15 mouse cellular contexts compared by ENCODE assay signal in the genomic region with DNA sequence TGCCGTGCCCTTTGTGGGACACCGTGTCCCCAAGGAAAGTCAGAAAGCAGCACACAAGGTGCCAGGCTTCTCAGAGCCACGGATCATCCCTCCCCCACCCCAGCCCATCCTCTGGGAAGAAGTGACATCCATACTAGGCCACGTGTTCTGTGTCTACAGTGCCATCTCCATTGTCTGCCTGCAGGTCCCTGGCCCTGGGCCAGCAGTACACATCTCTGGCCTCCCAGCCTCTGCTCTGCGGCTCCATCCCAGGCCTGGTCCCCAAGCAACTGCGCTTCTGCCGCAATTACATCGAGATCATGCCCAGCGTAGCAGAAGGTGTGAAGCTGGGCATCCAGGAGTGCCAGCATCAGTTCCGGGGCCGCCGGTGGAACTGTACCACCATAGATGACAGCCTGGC. TPM values are rescaled to one million over a fixed set of nuclear protein-coding genes. Genes with fewer than 3 reads are reported as not detected.
DNase-seq lines count a peak whose midpoint lies in the region; ATAC-seq lines count a peak whose summit lies in the region.
"Had no signal": no experiment of that assay in that cellular context is flagged by ENCODE, and none has a peak within 500 bp of the region (broad histone marks: within the 10 kb centered on the region; RNA-seq: fewer than 3 reads in every experiment).

No protein-coding gene starts in this region.

- peak overlapping the region; percentile 88 for H3K27ac ChIP-seq in midbrain, embryonic 12.5 days (replicated peaks)
- H3K27ac ChIP-seq: limb, embryonic 15.5 days; stomach, postnatal 0 days had no signal

- H3K4me3 ChIP-seq in midbrain, embryonic 12.5 days = no peak overlapping the region
- H3K4me3 ChIP-seq: limb, embryonic 15.5 days had no signal

- H3K36me3 ChIP-seq in midbrain, embryonic 12.5 days = peaks cover 8% of the 10 kb centered on the region; the same call in 1 of the 2 replicates
- H3K36me3 ChIP-seq: limb, embryonic 15.5 days had no signal

- no peaks in the 10 kb centered on the region for H3K9me3 ChIP-seq in midbrain, embryonic 12.5 days
- H3K9me3 ChIP-seq: limb, embryonic 15.5 days had no signal

- ATAC-seq in midbrain, embryonic 12.5 days (ENCODE audit: low FRiP score, low read depth) = 0 out of 2 replicates have a peak, but pooled peaks have one; percentile 24
- ATAC-seq: Patski had no signal

- no peak overlapping the region for H3K9ac ChIP-seq in midbrain, embryonic 12.5 days (replicated peaks)
- H3K9ac ChIP-seq: limb, embryonic 15.5 days had no signal

- DNase-seq in cerebellum, adult 18-20 months = peak; percentile 53 to 61
- DNase-seq in cerebellum, adult 9-10 months = no peak
- peak; percentile 38 to 42 for DNase-seq in right cerebral cortex, postnatal 10 days (ENCODE audit: low spot score in 2 of 2)
- no peak for DNase-seq in right cerebral cortex, postnatal 25 days
- DNase-seq in telencephalon, adult 2 months (ENCODE audit: low read depth, low spot score) = peak; percentile 38
- DNase-seq in gastrocnemius, postnatal 14 days = no peak
- no peak for DNase-seq in ovary, postnatal 36 days (ENCODE audit: low spot score)
- DNase-seq: gastrocnemius, postnatal 36 days; lung, postnatal 4 days had no signal

- 53% methylated on average over 12 of the region's 12 CpGs for WGBS in midbrain, embryonic 12.5 days

- H3K4me2 ChIP-seq in midbrain, embryonic 12.5 days (replicated peaks) = peak overlapping the region; percentile 77

- intact Hi-C loops in gastrocnemius, postnatal 14 days (cut with DNase I; ENCODE audit: low total_unique reads) = no loop called here

- H3K4me1 ChIP-seq in midbrain, embryonic 12.5 days = peaks cover 41% of the 10 kb centered on the region

- H3K27me3 ChIP-seq in midbrain, embryonic 12.5 days = peaks cover 67% of the 10 kb centered on the region

RNA-seq across cellular contexts. Expression of gene Wnt3, which starts 34.0 kb away (rescaled TPM):
- polyA plus RNA-seq in midbrain, embryonic 12.5 days (2016; fragmentation: Nextera tagmentation; extraction: Ambion mirVana) = 16.4 and 21.3 TPM in 2 replicates
- total RNA-seq in gastrocnemius, postnatal 14 days (2021) = under 1 TPM in 1 of 2 experiments, not detected in 1; 0.18 TPM
- total RNA-seq: gastrocnemius, postnatal 36 days; hematopoietic stem cell, adult 5-6 weeks had no signal
- polyA plus RNA-seq: Patski had no signal

RNA-seq across cellular contexts. Expression of gene Wnt9b, which starts 58.3 kb away (rescaled TPM):
- 0.72 and 0.84 TPM in 2 replicates for polyA plus RNA-seq in midbrain, embryonic 12.5 days (2016; fragmentation: Nextera tagmentation; extraction: Ambion mirVana)
- under 1 TPM in 1 of 2 experiments, not detected in 1; 0.09 TPM for total RNA-seq in gastrocnemius, postnatal 14 days (2021)
- total RNA-seq: gastrocnemius, postnatal 36 days; hematopoietic stem cell, adult 5-6 weeks had no signal
- polyA plus RNA-seq: C2C12; Patski; stomach, postnatal 0 days had no signal

Comparison
In these comparisons a context has a peak if more than half of its experiments do, and no peak if none do; other contexts are left out.
1. DNase-seq: peak in cerebellum, adult 18-20 months (2 of 2), right cerebral cortex, postnatal 10 days (2 of 2) and telencephalon, adult 2 months (single experiment); none in cerebellum, adult 9-10 months (single experiment), right cerebral cortex, postnatal 25 days (single experiment), gastrocnemius, postnatal 14 days (single experiment) and ovary, postnatal 36 days (single experiment).